Mouse (Mus musculus) C2C12 (cell line): ENCODE measurements around the gene Lama2. TPM values are rescaled to one million over a fixed set of nuclear protein-coding genes. Genes with fewer than 3 reads are reported as not detected.

ENCODE experiments used
- H3K27me3 ChIP-seq: one replicate; pipeline ENCODE4 v1.6.1; 2011; ENCODE audit not compliant: control insufficient read depth, insufficient read depth, insufficient read length
- H3K36me3 ChIP-seq: one replicate; pipeline ENCODE4 v1.6.1; 2011; ENCODE audit not compliant: control insufficient read depth, insufficient read depth
- H3K4me3 ChIP-seq: one replicate; pipeline ENCODE4 v1.5.1; 2011; ENCODE audit warnings: mild to moderate bottlenecking, control low read depth; ENCODE audit not compliant: poor library complexity, insufficient read depth, severe bottlenecking
- H3K79me2 ChIP-seq: one replicate; pipeline ENCODE4 v1.6.1; 2011; ENCODE audit not compliant: control insufficient read depth, insufficient read depth
- H3K79me3 ChIP-seq: one replicate; pipeline ENCODE4 v1.6.1; 2011; ENCODE audit warnings: low read depth, control low read depth
- H3ac ChIP-seq: one replicate; pipeline ENCODE3; 2011; ENCODE audit warnings: low read depth; ENCODE audit not compliant: control insufficient read depth, insufficient read length
- CEBPB ChIP-seq: IDR thresholded peaks from one replicate; pipeline ENCODE4 v1.6.1; 2011; ENCODE audit warnings: low read depth, mild to moderate bottlenecking, control low read depth, moderate library complexity
- CTCF ChIP-seq: IDR thresholded peaks from one replicate; pipeline ENCODE4 v1.5.1; 2011; ENCODE audit not compliant: control insufficient read depth, insufficient read depth, insufficient read length
- FOSL1 ChIP-seq: IDR thresholded peaks from one replicate; pipeline ENCODE4 v1.8.0; 2011; ENCODE audit warnings: mild to moderate bottlenecking, low read length; ENCODE audit not compliant: poor library complexity, insufficient read depth, severe bottlenecking
- MAX ChIP-seq: IDR thresholded peaks from one replicate; pipeline ENCODE4 v1.6.1; 2011; ENCODE audit warnings: mild to moderate bottlenecking, control low read depth
- MYOD1 ChIP-seq: IDR thresholded peaks from one replicate; pipeline ENCODE4 v1.6.1; 2011; ENCODE audit warnings: low read depth; ENCODE audit not compliant: control insufficient read depth, insufficient read length
- MYOG ChIP-seq: IDR thresholded peaks from one replicate; pipeline ENCODE4 v1.6.1; 2011; ENCODE audit not compliant: control insufficient read depth, insufficient read length; ENCODE audit errors: extremely low read depth
- USF1 ChIP-seq: IDR thresholded peaks from one replicate; pipeline ENCODE4 v1.6.1; 2011; ENCODE audit warnings: low read depth, mild to moderate bottlenecking, control low read depth, moderate library complexity
- polyA plus RNA-seq: library from polyadenylated mRNA; unstranded; fragments of >200 nt; fragmentation: generic; extraction: Trizol; gene quantifications from one replicate; pipeline ENCODE4 v1.2.1, GENCODE M21; 2012; ENCODE audit warnings: missing spikeins

Gene Lama2
- polyA plus RNA-seq, 1 experiment, result 5.0 TPM

DNA sequence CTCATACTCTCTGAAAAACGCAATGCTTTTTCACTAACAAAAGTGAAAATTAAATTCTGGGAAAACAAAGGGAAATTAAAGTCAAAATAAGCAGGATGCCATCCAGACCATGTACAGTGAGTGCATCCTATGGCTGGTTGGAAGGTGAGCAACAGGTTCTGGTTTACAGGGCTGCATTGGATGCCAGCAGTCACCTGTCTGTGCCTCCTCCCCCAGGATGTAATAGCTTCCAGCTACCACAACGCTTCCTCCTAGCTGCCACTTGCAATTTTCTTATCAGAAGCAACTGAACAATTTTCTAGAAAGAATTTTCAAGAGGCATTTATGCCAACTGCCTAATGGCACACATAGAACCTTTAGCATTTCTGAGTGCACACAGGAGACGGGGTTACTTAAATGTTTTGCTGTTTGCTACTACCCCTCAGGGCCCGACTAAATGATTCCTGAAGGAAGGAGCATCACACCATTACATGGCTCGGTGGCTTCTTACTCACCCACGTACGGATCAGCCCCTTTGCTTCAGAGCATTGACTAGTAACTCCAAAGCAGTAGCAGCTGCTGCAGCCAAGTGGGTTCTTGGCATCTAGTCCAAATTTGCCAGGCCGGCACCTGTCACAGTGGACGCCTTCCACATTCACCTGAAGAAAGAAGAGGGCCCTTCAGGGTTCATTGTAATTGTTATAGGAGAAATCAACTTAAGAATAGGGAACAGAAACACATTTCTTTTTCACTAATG is 430.8 kb downstream of the Lama2 start:
- H3K27me3 ChIP-seq, result no peaks in the 10 kb centered on the region
- H3ac ChIP-seq, result no peak overlapping the region
- H3K36me3 ChIP-seq, result no peaks in the 10 kb centered on the region
- H3K79me2 ChIP-seq, result no peaks in the 10 kb centered on the region
- H3K4me3 ChIP-seq, result no peak overlapping the region
- TF ChIP-seq CTCF (no peak), MYOD1 (no peak), USF1 (no peak), MYOG (no peak), CEBPB (no peak), MAX (no peak), FOSL1 (no peak)
- H3K79me3 ChIP-seq, result no peaks in the 10 kb centered on the region

DNA sequence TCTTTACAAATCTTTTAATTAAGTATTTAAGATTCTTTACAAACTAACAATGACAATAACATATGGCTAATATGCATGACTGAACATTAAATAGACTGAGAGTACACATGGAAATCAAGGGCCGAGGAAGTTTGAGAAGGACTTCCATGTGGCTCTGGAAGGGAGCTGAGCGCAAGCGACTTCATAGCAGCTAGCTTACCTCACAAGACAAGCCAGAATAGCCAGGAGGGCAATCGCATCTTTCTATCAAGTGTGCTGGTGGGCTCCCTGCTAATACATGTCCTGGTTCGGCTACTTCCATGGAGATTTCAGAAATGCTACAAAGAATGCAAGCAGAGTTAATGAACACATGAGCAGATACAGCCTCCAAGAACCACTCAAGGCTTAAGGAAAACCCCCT is 435.4 kb downstream of the Lama2 start:
- Histone ChIP-seq H3K79me2 (no peaks in the 10 kb centered on the region), H3ac (no peak overlapping the region), H3K79me3 (no peaks in the 10 kb centered on the region), H3K36me3 (no peaks in the 10 kb centered on the region), H3K27me3 (no peaks in the 10 kb centered on the region), H3K4me3 (no peak overlapping the region)
- no peak for TF ChIP-seq MYOG
- TF ChIP-seq USF1, result no peak
- no peak for TF ChIP-seq CEBPB
- no peak for TF ChIP-seq FOSL1
- TF ChIP-seq MYOD1, result no peak
- TF ChIP-seq CTCF, result no peak
- TF ChIP-seq MAX, result no peak

DNA sequence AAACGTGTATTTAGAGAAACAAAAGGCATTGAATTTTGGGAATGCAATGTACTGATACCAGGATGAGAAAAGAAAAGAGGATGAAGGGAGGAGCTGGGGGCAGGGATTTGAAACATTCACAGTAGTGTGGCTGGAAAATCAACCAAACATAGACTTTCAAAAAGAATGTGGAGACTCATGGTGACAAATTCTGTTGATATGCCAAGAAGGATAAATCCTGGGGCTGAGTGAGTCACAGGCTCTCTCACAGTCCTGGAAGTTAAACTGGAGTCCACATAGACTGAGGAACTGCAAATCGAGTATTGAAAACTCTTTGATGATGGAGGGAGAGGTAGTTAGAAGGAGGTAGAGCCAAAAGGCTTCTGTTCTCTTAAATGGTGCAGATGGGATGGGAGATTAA is 445.3 kb downstream of the Lama2 start:
- TF ChIP-seq USF1, result no peak
- TF ChIP-seq MAX, result no peak
- no peak for TF ChIP-seq CTCF
- no peak for TF ChIP-seq CEBPB
- TF ChIP-seq MYOG, result no peak
- TF ChIP-seq FOSL1, result no peak
- Histone ChIP-seq H3K79me3 (no peaks in the 10 kb centered on the region), H3K36me3 (no peaks in the 10 kb centered on the region), H3K79me2 (no peaks in the 10 kb centered on the region), H3K4me3 (no peak overlapping the region), H3K27me3 (no peaks in the 10 kb centered on the region), H3ac (no peak overlapping the region)

DNA sequence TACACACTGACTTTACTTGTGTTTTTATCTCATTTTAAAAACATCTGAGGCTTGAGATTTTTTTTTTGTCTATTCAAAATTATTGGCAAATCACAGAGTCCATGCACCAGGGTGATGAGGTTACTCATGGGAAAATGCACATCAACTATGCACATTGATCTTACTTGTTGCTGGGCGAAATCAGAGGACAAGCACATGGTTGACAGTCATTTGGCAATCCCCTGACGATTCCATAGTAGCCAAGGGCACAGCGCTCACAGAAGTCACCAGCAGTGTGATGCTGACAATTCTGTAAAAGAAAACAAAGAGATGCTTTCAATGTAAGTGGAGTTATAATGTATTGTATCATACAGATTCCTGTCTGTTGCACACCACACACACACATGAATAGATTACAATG is 454.8 kb downstream of the Lama2 start:
- no peak for TF ChIP-seq CTCF
- no peak overlapping the region for H3K4me3 ChIP-seq
- H3K36me3 ChIP-seq, result no peaks in the 10 kb centered on the region
- no peaks in the 10 kb centered on the region for H3K79me2 ChIP-seq
- H3K79me3 ChIP-seq, result no peaks in the 10 kb centered on the region
- H3K27me3 ChIP-seq, result no peaks in the 10 kb centered on the region
- H3ac ChIP-seq, result no peak overlapping the region

DNA sequence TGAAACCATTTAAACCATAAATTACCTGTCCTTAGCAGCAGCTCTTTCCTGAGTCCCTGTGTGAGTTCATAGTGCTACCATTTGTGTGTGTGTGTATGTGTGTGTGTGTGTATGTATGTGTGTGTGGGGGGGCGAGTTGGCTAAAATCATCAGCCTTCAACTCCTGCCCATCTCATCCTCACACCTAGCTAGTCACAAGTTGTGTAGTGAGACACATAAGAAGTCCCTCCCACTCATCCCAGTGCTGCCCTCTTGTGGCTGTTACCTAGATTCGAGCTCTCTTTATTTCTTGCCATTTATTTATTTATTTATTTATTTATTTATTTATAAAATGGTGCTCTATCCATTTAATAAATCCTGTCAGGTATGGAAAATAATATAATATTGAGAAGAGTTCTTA is 457.2 kb downstream of the Lama2 start:
- no peaks in the 10 kb centered on the region for H3K27me3 ChIP-seq
- H3K79me3 ChIP-seq, result no peaks in the 10 kb centered on the region
- H3K4me3 ChIP-seq, result no peak overlapping the region
- TF ChIP-seq MYOD1 (no peak), MYOG (no peak), FOSL1 (no peak), USF1 (no peak), CEBPB (no peak), MAX (no peak)
- no peaks in the 10 kb centered on the region for H3K79me2 ChIP-seq
- H3ac ChIP-seq, result no peak overlapping the region
- no peaks in the 10 kb centered on the region for H3K36me3 ChIP-seq

DNA sequence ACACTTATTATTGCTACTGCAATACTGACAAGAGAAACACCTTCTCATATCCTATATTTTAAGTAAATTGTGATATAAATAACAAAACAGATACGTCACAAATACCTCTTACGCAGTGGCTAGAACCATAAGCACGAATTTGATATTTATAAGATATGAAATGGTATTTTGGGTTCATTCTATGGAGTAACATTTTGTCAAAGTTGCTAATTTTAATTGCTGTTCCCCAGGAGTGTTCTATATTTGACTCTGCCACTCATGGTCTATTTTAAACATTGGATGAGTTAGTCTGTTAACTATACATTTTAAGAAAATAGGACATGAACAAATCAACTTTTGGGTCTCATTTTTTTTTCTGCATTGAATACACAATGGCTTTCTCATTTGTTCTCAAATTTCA is 469.3 kb downstream of the Lama2 start:
- no peaks in the 10 kb centered on the region for H3K79me3 ChIP-seq
- TF ChIP-seq MAX (no peak), MYOD1 (no peak), FOSL1 (no peak)
- no peak overlapping the region for H3K4me3 ChIP-seq
- H3K36me3 ChIP-seq, result no peaks in the 10 kb centered on the region
- H3K27me3 ChIP-seq, result no peaks in the 10 kb centered on the region
- H3K79me2 ChIP-seq, result no peaks in the 10 kb centered on the region
- H3ac ChIP-seq, result no peak overlapping the region
